Mouse (Mus musculus) ES-E14 (cell line): ENCODE data around the gene Spata3.

Experiments
- CHD2 ChIP-seq: IDR thresholded peaks from 2 replicates; pipeline ENCODE4 v1.6.1; 2014; ENCODE audit warnings: mild to moderate bottlenecking, low read depth, low read length, inconsistent platforms
- MAFK ChIP-seq: IDR thresholded peaks from 2 replicates; pipeline ENCODE4 v1.6.1; 2014; ENCODE audit warnings: mild to moderate bottlenecking, low read depth, low read length, inconsistent platforms; ENCODE audit not compliant: insufficient read depth
- ZC3H11A ChIP-seq: IDR thresholded peaks from 2 replicates; pipeline ENCODE4 v1.6.1; 2012; ENCODE audit warnings: low read depth, mild to moderate bottlenecking, inconsistent platforms, low read length, borderline replicate concordance
- ZNF384 ChIP-seq: IDR thresholded peaks from 2 replicates; pipeline ENCODE4 v1.6.1; 2012; ENCODE audit warnings: low read depth, low read length, inconsistent platforms

GRCm38 (mm10) chr1:85998012-85998411 is 18.6 kb upstream of the Spata3 start:
- TF ChIP-seq MAFK = no peak
- no peak for TF ChIP-seq CHD2
- TF ChIP-seq ZC3H11A = no peak
- TF ChIP-seq ZNF384 = no peak
